Mouse (Mus musculus) bone marrow macrophage, adult 2 months (primary cell): ENCODE data around the gene Abca7.

Experiments used
- CTCF ChIP-seq: IDR thresholded peaks from 2 replicates; pipeline ENCODE4 v1.5.1; 2012; ENCODE audit warnings: low read depth, mild to moderate bottlenecking, low read length, moderate library complexity
- POLR2A ChIP-seq: IDR thresholded peaks from 2 replicates; pipeline ENCODE4 v1.6.1; 2012; ENCODE audit warnings: mild to moderate bottlenecking, low read depth, low read length, borderline replicate concordance

DNA sequence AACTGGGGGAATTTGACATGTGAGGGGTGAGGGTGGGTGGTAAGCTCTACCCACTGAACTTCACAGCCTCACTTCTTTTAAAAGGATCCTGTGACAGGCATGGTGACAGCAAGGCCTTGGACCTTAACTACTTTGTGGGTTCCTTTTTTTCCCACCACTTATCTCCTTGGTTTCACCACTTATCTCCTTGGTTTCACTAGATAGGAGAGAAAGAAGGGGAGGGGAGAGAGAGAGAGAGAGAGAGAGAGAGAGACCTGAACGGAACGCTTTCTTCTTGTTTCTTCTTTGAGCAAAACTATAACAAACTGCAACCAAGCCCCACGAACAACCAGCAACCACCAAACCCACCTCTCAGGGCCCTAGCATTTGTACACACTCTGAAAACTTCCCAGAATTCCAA, 52.5 kb downstream of the Abca7 start:
- no peak for TF ChIP-seq POLR2A
- no peak for TF ChIP-seq CTCF
